Mouse (Mus musculus) E14TG2a.4 (cell line): ENCODE results near the gene Hs6st2.

Experiments
- CTCF ChIP-seq: conservative IDR thresholded peaks from 2 replicates; pipeline ENCODE4 v1.5.1; 2014; ENCODE audit warnings: low read length
- NANOG ChIP-seq: IDR thresholded peaks from 2 replicates; pipeline ENCODE4 v1.6.1; 2014; ENCODE audit warnings: borderline replicate concordance, low read length, mixed read lengths
- POU5F1 ChIP-seq: IDR thresholded peaks from 2 replicates; pipeline ENCODE4 v1.6.1; 2014; ENCODE audit warnings: low read length, borderline replicate concordance

DNA sequence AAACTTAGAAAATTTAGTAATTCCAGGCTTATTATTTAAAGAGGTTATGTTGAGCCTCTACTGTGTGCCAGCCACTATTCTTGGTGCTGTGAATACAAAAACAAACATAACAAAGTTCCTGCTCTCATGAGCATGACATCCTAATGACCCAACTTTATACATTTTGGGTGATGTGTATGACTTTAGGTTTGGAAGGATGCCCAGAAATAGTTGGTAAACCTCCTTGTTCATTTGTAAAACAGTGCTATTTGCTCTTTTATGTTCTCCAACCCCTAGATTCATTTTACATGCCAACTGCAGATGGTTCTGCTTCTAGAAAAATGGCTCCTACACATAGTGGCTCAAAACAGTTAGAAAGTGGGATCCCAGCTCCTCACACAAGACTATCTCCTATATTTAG is 153.1 kb downstream of the Hs6st2 start:
- TF ChIP-seq CTCF (no peak), POU5F1 (no peak), NANOG (no peak)
